ENCODE assay signal across 19 mouse cellular contexts in the genomic region with DNA sequence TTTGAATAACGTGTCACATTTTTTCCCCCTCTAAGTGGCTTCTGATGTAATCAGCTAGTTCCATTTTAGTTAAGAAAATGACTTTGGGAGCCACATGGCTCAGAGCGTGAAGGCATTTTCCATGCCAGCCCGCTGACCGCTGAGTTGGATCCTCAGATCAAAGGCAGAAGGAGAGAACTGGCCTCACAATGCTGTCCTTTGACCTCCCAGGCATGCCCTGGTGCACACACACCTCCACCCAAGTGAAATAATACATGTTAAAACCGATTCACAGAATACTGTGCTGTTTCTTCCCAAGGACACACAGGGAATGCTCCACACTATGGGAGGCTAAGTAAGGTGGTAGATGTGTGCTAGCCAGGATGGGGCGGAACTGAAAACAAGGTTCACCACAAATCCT.
DNase-seq lines count a peak whose midpoint lies in the region; ATAC-seq and TF ChIP-seq lines count a peak whose summit lies in the region.
"Had no signal": no experiment of that assay in that cellular context is flagged by ENCODE, and none has a peak within 500 bp of the region (broad histone marks: within the 10 kb centered on the region; RNA-seq: fewer than 3 reads in every experiment).

No protein-coding gene starts in this region.

- 35% methylated on average over 6 of the region's 6 CpGs for WGBS in midbrain, embryonic 11.5 days
- 35% methylated on average over 6 of the region's 6 CpGs for WGBS in midbrain, postnatal 0 days
- 36% methylated on average over 6 of the region's 6 CpGs for WGBS in kidney, postnatal 0 days
- WGBS in intestine, embryonic 15.5 days = 76% methylated on average over 6 of the region's 6 CpGs

- no peaks in the 10 kb centered on the region for H3K4me1 ChIP-seq in midbrain, embryonic 11.5 days (ENCODE audit: control insufficient read depth, insufficient read depth, low read length)
- H3K4me1 ChIP-seq in midbrain, postnatal 0 days (ENCODE audit: insufficient read depth, low read length) = no peaks in the 10 kb centered on the region; the same call in 1 of the 2 replicates
- no peaks in the 10 kb centered on the region for H3K4me1 ChIP-seq in kidney, postnatal 0 days (replicated peaks; ENCODE audit: insufficient read depth, low read length)
- no peaks in the 10 kb centered on the region for H3K4me1 ChIP-seq in intestine, embryonic 15.5 days (replicated peaks)
- H3K4me1 ChIP-seq: hindbrain, embryonic 13.5 days; liver, embryonic 13.5 days had no signal

- H3K27me3 ChIP-seq in midbrain, embryonic 11.5 days (ENCODE audit: control insufficient read depth, insufficient read depth, low read length) = no peaks in the 10 kb centered on the region
- H3K27me3 ChIP-seq in midbrain, postnatal 0 days (ENCODE audit: insufficient read depth, low read length) = no peaks in the 10 kb centered on the region
- H3K27me3 ChIP-seq in kidney, postnatal 0 days (ENCODE audit: insufficient read depth, low read length) = no peaks in the 10 kb centered on the region
- H3K27me3 ChIP-seq in intestine, embryonic 15.5 days (replicated peaks) = no peaks in the 10 kb centered on the region
- H3K27me3 ChIP-seq: forebrain, embryonic 15.5 days; hindbrain, embryonic 13.5 days; liver, embryonic 13.5 days had no signal

- no peaks in the 10 kb centered on the region for H3K9me3 ChIP-seq in midbrain, embryonic 11.5 days (ENCODE audit: control insufficient read depth, low read length)
- no peaks in the 10 kb centered on the region for H3K9me3 ChIP-seq in midbrain, postnatal 0 days (ENCODE audit: low read length)
- H3K9me3 ChIP-seq in kidney, postnatal 0 days (replicated peaks; ENCODE audit: low read length) = no peaks in the 10 kb centered on the region
- no peaks in the 10 kb centered on the region for H3K9me3 ChIP-seq in intestine, embryonic 15.5 days
- H3K9me3 ChIP-seq: forebrain, embryonic 15.5 days; hindbrain, embryonic 13.5 days; liver, embryonic 13.5 days had no signal

- TF ChIP-seq CTCF in midbrain, postnatal 0 days (IDR thresholded peaks at IDR 0.05) = no peak
- TF ChIP-seq CTCF in kidney, postnatal 0 days (IDR thresholded peaks at IDR 0.05; ENCODE audit: low read depth) = no peak

- H3K4me3 ChIP-seq in midbrain, embryonic 11.5 days (ENCODE audit: low read depth, low read length) = no peak overlapping the region
- no peak overlapping the region for H3K4me3 ChIP-seq in midbrain, postnatal 0 days (ENCODE audit: low read depth, low read length)
- no peak overlapping the region for H3K4me3 ChIP-seq in kidney, postnatal 0 days (replicated peaks; ENCODE audit: low read depth, low read length)
- H3K4me3 ChIP-seq in intestine, embryonic 15.5 days (replicated peaks) = no peak overlapping the region
- H3K4me3 ChIP-seq: forebrain, embryonic 15.5 days; hindbrain, embryonic 13.5 days; left cerebral cortex, adult 2 months; liver, embryonic 13.5 days had no signal

- no peaks in the 10 kb centered on the region for H3K36me3 ChIP-seq in midbrain, embryonic 11.5 days (ENCODE audit: control insufficient read depth, insufficient read depth, low read length)
- no peaks in the 10 kb centered on the region for H3K36me3 ChIP-seq in midbrain, postnatal 0 days (ENCODE audit: insufficient read depth, low read length)
- no peaks in the 10 kb centered on the region for H3K36me3 ChIP-seq in kidney, postnatal 0 days (ENCODE audit: insufficient read depth, low read length)
- H3K36me3 ChIP-seq in intestine, embryonic 15.5 days = no peaks in the 10 kb centered on the region
- H3K36me3 ChIP-seq: forebrain, embryonic 15.5 days; hindbrain, embryonic 13.5 days; liver, embryonic 13.5 days had no signal

- no peak overlapping the region for H3K4me2 ChIP-seq in midbrain, embryonic 11.5 days
- H3K4me2 ChIP-seq in midbrain, postnatal 0 days (ENCODE audit: low read depth, low read length, poor library complexity, severe bottlenecking) = no peak overlapping the region
- no peak overlapping the region for H3K4me2 ChIP-seq in kidney, postnatal 0 days (ENCODE audit: low read length)
- H3K4me2 ChIP-seq in intestine, embryonic 15.5 days (replicated peaks) = no peak overlapping the region
- H3K4me2 ChIP-seq: forebrain, embryonic 15.5 days; hindbrain, embryonic 13.5 days; liver, embryonic 13.5 days; lung, embryonic 14.5 days had no signal

- no peak for ATAC-seq in midbrain, embryonic 11.5 days (ENCODE audit: low FRiP score)
- no peak for ATAC-seq in midbrain, postnatal 0 days (ENCODE audit: low FRiP score)
- ATAC-seq in kidney, postnatal 0 days (replicated peaks; ENCODE audit: low FRiP score, low read depth) = peak; percentile 73; the same call in 1 of the 2 replicates
- ATAC-seq in intestine, embryonic 15.5 days = no peak
- ATAC-seq in frontal cortex, adult (ENCODE audit: low TSS enrichment) = no peak
- ATAC-seq: forebrain, embryonic 15.5 days; inflammation-experienced regulatory T-cells, adult 6 months had no signal

- no peak overlapping the region for H3K27ac ChIP-seq in midbrain, embryonic 11.5 days (ENCODE audit: low read depth, low read length)
- no peak overlapping the region for H3K27ac ChIP-seq in midbrain, postnatal 0 days (ENCODE audit: low read depth, low read length)
- H3K27ac ChIP-seq in kidney, postnatal 0 days = no peak overlapping the region
- no peak overlapping the region for H3K27ac ChIP-seq in intestine, embryonic 15.5 days
- H3K27ac ChIP-seq: forebrain, embryonic 15.5 days; hindbrain, embryonic 13.5 days; left cerebral cortex, adult 2 months; liver, embryonic 13.5 days had no signal

- H3K9ac ChIP-seq in midbrain, embryonic 11.5 days (ENCODE audit: low read length) = no peak overlapping the region
- H3K9ac ChIP-seq in midbrain, postnatal 0 days (replicated peaks; ENCODE audit: low read length, poor library complexity, severe bottlenecking) = no peak overlapping the region
- no peak overlapping the region for H3K9ac ChIP-seq in kidney, postnatal 0 days (ENCODE audit: low read depth, low read length)
- no peak overlapping the region for H3K9ac ChIP-seq in intestine, embryonic 15.5 days
- H3K9ac ChIP-seq: forebrain, embryonic 15.5 days; hindbrain, embryonic 13.5 days; liver, embryonic 13.5 days; lung, embryonic 14.5 days had no signal

- peak; percentile 8 to 9 for DNase-seq in cerebellum, postnatal 10 days
- DNase-seq in cerebellum, adult 9-11 months = no peak
- DNase-seq in midbrain, embryonic 11.5 days (ENCODE audit: low spot score, missing footprints) = peak; percentile 71
- no peak for DNase-seq in midbrain, postnatal 0 days (ENCODE audit: low spot score)
- DNase-seq in kidney, postnatal 0 days (ENCODE audit: low spot score) = peak; percentile 26
- DNase-seq in layer of hippocampus, adult 18-20 months (ENCODE audit: low spot score in 2 of 2) = no peak
- DNase-seq: cerebellum, adult 2 months; gastrocnemius, postnatal 36 days; layer of hippocampus, adult 9-11 months; liver, embryonic 13.5 days; lung, embryonic 14.5 days; lung, postnatal 36 days; right cerebral cortex, postnatal 4 days had no signal

Comparison
In these comparisons a context has a peak if more than half of its experiments do, and no peak if none do; other contexts are left out.
1. DNase-seq: peak in cerebellum, postnatal 10 days (2 of 2), midbrain, embryonic 11.5 days (single experiment) and kidney, postnatal 0 days (single experiment); none in cerebellum, adult 9-11 months (single experiment), midbrain, postnatal 0 days (single experiment) and layer of hippocampus, adult 18-20 months (0 of 2).